Mouse (Mus musculus) macrophage (primary cell): Measurements from ENCODE around the gene Ltbp1. TPM values are rescaled to one million over a fixed set of nuclear protein-coding genes. Genes with fewer than 3 reads are reported as not detected.

Experiments
- H3K27ac ChIP-seq: fragments of 350-480 bp; formaldehyde crosslinking; 2 replicates; pipeline ENCODE4 v1.9.0; 2021
- H3K36me3 ChIP-seq: fragments of 350-480 bp; formaldehyde crosslinking; 2 replicates; pipeline ENCODE4 v1.9.0; 2021; ENCODE audit errors: inconsistent target
- H3K4me3 ChIP-seq: fragments of 350-480 bp; formaldehyde crosslinking; 2 replicates; pipeline ENCODE4 v1.9.0; 2021; ENCODE audit errors: inconsistent target
- H3K79me2 ChIP-seq: fragments of 350-480 bp; formaldehyde crosslinking; 2 replicates; pipeline ENCODE4 v1.9.0; 2021; ENCODE audit errors: inconsistent target
- WGBS: methylation state at CpG from one replicate; pipeline ENCODE4 v1.1.7; 2026; ENCODE audit warnings: inconsistent platforms; ENCODE audit not compliant: missing documents; 5-methylcytosine and 5-hydroxymethylcytosine counted together
- polyA plus RNA-seq: library from polyadenylated mRNA; stranded (reverse); fragments of 250-400 nt; gene quantifications from 3 replicates; pipeline ENCODE4 v1.2.4, GENCODE M21; 2018; ENCODE audit warnings: inconsistent platforms

The Ltbp1 gene
- polyA plus RNA-seq, 1 experiment from 2014 or later: 0.23 TPM

DNA sequence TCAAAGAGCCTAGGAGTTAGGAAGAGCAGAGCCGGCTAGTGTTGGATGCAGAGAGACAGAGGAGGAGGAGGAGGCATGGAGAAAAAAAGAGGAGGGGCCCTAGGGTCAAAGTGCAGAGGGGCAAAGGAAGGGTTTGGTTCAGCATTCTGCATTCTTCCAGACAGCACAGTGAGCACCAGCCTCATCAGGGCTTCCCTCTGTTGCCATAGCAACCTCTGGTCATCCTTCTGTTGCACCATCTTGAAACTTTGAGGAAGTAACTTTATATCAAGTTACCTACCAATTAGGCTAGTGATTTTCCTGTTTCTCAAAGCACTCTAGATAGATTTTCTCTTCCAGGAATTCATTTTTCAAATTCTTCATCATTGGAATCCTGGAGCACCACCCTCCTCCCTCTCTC is 18.3 kb upstream of the Ltbp1 start:
- no peaks in the 10 kb centered on the region for H3K79me2 ChIP-seq
- no peak overlapping the region for H3K4me3 ChIP-seq
- no peak overlapping the region for H3K27ac ChIP-seq
- no peaks in the 10 kb centered on the region for H3K36me3 ChIP-seq
- 80% methylated on average over 1 of the region's 1 CpGs for WGBS

DNA sequence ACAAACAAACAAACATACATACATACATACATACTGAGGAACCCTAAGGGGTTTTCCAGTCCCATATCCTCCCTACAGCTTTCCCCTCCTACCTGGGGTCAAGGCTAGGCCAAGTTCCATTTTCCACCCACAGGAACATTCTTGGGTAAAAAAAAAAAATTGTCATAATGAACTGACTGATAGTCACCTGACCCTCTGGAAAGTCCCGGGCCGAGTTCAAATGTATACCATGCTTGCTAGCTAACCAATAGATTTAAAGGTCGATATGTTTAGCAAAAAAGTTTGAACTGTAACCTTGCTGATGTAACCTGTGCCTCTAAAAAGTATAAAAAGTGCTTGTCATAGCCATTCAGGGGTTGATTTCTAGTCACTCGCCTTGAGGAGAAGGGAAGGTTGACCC is 15.7 kb upstream of the Ltbp1 start:
- Histone ChIP-seq H3K36me3 (no peaks in the 10 kb centered on the region), H3K27ac (no peak overlapping the region), H3K79me2 (no peaks in the 10 kb centered on the region), H3K4me3 (no peak overlapping the region)
- 93% methylated on average over 4 of the region's 4 CpGs for WGBS

DNA sequence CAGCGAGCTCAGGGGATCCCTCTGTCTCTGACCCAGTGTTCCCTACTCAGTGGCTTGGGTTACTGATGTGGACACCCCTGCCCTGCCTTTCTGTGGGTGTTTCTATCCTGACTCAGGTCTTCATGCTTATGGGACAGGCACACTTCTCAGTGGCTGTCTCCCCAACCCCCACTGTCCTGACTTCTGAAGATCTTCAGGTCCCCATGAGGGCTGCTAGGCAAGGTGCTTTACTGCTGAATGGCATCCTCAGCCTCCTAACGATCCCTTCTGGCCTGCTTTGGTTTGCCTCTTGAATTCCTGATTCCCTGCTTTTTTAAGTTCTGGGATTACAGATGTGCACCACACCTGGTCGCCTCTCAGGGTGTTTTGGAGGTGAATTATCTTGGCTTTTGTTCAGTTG is 14.8 kb upstream of the Ltbp1 start:
- WGBS: 88% methylated on average over 3 of the region's 3 CpGs
- Histone ChIP-seq H3K27ac (no peak overlapping the region), H3K36me3 (no peaks in the 10 kb centered on the region), H3K4me3 (no peak overlapping the region), H3K79me2 (no peaks in the 10 kb centered on the region)

DNA sequence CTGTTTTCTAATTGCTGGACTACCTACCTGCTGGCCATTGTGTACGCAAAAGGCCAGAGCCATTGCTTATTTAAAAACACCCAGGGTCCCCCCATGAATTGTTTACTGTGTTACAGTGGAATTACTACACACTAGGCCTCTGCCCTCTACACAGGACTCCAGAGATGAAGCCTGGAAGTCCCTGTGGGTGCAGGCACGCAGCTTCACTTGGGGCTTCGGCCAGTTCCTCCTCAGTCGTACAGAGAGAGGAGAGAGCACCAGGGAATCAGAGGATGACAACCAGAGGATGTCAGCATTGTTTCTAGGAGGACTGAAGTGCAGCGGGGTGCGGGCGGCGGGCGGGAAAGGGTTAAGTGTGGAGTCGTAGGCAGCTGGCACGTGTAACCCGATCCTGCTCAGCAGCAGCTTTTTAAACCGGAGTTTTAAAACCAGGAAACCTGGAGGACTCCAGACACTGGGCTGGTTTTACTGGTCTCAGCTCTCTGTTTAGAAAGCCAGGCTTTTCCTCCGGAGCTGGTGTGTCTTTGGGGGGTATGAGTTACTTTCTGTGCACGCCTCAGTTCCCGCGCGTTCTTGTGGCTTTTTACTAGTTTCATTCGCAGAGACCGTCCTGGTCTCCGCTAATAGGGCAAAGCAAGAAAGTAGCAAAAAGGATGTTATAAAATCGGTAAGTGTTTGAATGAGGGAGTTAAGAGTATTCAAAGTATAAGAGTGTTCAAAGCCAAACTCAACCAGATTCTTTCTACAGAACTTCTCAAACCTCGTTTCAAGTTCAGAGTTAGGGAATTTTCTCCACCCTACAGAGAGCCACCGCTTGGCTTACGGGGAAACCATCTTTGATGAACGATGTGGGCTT is 11.4 kb upstream of the Ltbp1 start:
- 12% methylated on average over 26 of the region's 26 CpGs for WGBS
- H3K36me3 ChIP-seq: no peaks in the 10 kb centered on the region
- no peaks in the 10 kb centered on the region for H3K79me2 ChIP-seq
- no peak overlapping the region for H3K4me3 ChIP-seq
- H3K27ac ChIP-seq: no peak overlapping the region

DNA sequence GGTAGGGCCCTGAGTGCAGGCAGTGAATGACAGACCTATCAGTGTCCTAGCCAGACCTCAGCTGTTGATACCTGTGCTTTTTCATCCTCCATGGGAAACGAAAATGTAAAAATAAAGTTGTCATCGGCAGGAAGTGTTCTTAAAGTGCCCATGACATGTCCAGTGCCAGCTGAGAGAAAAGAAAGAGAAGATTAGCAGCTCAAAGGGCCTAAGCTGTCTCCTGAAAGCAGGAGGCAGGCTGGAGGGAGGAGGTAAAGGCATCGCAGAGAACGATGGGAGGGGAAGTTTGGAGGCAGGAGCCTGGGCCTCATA is 10.8 kb upstream of the Ltbp1 start:
- H3K36me3 ChIP-seq: no peaks in the 10 kb centered on the region
- H3K4me3 ChIP-seq: no peak overlapping the region
- no peaks in the 10 kb centered on the region for H3K79me2 ChIP-seq
- no peak overlapping the region for H3K27ac ChIP-seq
- WGBS: 26% methylated on average over 4 of the region's 4 CpGs

DNA sequence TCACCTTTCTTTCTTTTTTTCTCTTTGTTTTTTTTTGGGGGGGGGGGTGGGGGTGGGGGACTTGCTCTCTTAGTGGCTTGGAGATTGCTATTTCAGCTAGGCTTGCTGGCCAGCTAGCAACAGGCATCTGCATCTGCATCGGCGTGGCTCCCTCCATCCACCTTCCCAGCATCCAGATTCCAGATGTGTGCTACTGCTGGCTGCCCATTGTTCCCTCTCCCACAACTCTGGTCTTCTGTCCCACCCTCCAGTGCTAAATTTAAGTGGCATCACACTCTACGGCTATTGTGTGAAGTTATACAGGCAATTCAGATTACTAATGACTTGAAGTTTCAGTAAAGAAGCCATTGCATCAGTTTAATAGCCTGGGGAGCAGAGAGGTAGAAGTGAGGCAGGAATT is 10.1 kb upstream of the Ltbp1 start:
- WGBS: 97% methylated on average over 3 of the region's 3 CpGs
- Histone ChIP-seq H3K4me3 (no peak overlapping the region), H3K27ac (no peak overlapping the region), H3K36me3 (no peaks in the 10 kb centered on the region), H3K79me2 (no peaks in the 10 kb centered on the region)

DNA sequence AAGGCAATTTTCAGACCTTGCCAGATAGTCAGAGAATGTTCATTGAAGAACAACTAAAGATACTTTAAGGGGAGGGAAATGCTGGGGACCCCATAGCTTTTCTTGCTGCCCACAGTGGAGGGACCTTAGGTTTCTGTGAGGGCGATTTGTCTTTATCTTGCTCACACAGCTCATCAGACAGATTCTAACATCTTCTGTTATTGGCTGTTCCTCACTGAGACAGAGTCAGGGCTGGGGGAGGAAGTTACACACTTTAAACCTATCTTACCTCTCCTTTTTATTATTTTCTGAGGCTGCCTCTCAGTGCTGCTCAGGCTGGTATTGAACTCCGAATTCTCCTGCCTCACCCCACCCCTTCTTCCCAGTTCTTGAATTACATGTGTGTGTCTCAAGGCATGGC is 5.3 kb upstream of the Ltbp1 start:
- 85% methylated on average over 2 of the region's 2 CpGs for WGBS
- Histone ChIP-seq H3K27ac (no peak overlapping the region), H3K36me3 (no peaks in the 10 kb centered on the region), H3K79me2 (no peaks in the 10 kb centered on the region), H3K4me3 (no peak overlapping the region)

DNA sequence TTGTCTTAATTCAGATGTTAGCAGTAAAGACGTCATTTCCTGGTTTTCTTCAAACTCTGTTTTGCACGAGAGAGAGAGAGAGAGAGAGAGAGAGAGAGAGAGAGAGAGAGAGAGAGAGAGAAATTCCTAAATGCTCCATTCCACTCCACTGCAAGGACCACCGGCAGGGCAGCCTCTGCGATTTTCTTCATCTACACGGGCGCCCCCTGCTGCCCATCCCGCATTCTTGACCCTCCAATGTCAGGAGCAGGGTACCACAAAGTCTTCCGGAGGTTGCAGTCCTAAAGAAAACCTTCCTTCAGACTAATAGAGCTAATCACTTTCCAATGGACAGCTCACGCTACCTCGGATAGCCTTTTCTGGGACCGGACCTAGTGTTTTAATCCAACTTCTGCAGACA is 548 bp upstream of the Ltbp1 start:
- WGBS: 0% methylated on average over 10 of the region's 11 CpGs
- H3K27ac ChIP-seq: no peak overlapping the region
- H3K36me3 ChIP-seq: no peaks in the 10 kb centered on the region
- H3K4me3 ChIP-seq: peak overlapping the region; percentile 15; the same call in 1 of the 2 replicates
- H3K79me2 ChIP-seq: no peaks in the 10 kb centered on the region

DNA sequence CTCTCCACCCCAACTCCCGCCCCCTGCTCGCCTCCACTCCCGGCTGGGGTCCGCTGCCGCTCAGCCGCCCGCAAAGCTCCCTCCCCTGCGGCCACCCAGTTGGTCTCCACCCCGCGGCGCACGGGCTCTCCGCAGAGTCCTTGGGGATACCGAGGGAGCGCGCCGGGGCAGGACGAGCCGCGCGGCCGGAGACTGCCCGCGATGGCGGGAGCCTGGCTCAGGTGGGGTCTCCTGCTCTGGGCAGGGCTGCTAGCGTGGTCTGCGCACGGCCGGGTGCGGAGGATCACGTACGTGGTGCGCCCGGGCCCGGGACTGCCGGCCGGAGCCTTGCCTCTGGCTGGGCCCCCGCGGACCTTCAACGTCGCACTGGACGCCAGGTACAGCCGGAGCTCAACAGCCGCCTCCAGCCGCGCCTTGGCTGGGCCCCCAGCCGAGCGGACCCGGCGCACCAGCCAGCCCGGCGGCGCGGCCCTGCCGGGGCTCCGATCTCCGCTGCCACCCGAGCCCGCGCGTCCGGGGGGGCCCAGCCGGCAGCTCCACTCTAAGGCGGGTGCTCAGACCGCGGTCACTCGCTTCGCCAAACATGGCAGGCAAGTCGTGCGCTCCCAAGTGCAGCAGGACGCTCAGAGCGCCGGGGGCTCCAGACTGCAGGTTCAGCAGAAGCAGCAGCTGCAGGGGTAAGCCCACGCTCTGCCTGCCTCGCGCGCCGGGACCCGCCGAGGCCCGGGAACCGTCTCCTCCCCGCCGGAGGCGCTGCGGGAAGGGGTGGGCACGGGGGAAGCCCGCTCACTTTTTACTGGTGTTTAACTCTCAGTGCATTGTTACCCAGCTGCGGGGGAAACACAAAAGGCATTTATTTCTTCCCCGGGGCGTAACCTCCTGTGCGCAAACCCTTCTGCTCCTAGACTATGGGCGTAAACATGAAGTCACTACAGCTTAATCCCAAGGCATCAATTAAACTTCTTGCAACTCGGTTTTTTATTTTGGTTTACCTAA is 615 bp downstream of the Ltbp1 start:
- no peaks in the 10 kb centered on the region for H3K79me2 ChIP-seq
- H3K36me3 ChIP-seq: no peaks in the 10 kb centered on the region
- H3K4me3 ChIP-seq: no peak overlapping the region
- no peak overlapping the region for H3K27ac ChIP-seq
- 2% methylated on average over 94 of the region's 94 CpGs for WGBS

DNA sequence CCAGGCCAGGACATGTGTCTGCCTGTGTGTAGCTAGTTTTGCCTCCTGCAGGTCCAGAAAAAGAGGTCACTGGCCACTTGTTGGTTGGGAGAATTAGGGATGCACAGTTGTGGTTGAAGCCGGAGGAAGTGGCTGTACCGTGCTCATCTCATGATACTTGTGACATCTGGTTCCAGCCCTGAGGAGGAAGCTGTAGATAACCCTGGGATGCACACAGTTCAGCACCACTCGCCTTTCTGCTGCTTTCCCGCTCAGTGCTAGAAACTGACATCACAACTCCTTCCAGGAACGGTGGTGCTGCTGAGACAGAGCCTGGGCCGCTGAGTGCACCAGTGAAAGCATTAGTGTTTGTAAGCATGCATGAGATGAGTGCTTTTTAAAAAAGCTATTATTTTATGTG is 5.6 kb downstream of the Ltbp1 start:
- no peak overlapping the region for H3K4me3 ChIP-seq
- WGBS: 65% methylated on average over 6 of the region's 6 CpGs

DNA sequence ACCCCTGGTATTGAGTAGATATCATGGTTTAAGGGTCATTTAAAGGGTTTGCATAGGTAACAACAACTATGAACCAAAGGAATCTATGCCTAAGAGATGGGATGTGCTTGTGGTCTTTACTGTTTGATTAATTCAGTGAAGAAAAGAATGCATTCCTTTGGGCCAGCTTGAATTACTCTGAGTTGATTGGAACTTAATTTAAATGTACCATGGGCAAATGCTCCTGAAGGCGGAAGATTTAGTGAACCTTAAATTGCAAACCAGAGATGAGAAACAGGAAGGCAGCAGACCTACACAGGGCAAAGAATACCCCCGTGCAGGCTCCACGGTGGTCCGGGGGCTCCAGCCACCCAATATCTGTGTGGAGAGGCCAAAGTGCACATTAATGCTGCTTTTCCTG is 7.8 kb downstream of the Ltbp1 start:
- H3K36me3 ChIP-seq: no peaks in the 10 kb centered on the region
- no peak overlapping the region for H3K4me3 ChIP-seq
- WGBS: 78% methylated on average over 4 of the region's 4 CpGs
- no peaks in the 10 kb centered on the region for H3K79me2 ChIP-seq
- H3K27ac ChIP-seq: no peak overlapping the region

More for the DNA sequence above, 5.6 kb downstream of the Ltbp1 start:
- no peaks in the 10 kb centered on the region for H3K79me2 ChIP-seq
- H3K36me3 ChIP-seq: no peaks in the 10 kb centered on the region
- H3K27ac ChIP-seq: no peak overlapping the region

DNA sequence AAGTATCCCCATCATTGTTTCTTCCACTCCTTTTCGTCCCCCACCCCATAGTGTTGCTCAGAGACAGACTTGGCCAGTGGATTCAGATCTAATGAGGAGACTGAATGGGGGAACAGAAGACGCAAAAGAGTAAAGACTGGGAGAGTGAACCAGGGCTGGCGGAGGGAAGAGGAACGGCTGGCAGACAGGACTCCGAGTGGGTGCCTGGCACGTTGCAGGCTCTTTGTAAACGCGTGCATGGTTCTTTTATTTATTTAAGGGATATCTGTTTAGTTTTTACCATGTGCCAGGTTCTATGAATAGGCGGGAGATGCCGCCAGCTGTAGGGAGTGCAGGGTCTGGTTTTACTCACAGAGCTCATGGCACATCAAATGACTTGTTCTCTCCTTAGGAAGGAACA is 8.5 kb downstream of the Ltbp1 start:
- Histone ChIP-seq H3K4me3 (no peak overlapping the region), H3K36me3 (no peaks in the 10 kb centered on the region), H3K79me2 (no peaks in the 10 kb centered on the region), H3K27ac (no peak overlapping the region)
- WGBS: 89% methylated on average over 10 of the region's 10 CpGs

DNA sequence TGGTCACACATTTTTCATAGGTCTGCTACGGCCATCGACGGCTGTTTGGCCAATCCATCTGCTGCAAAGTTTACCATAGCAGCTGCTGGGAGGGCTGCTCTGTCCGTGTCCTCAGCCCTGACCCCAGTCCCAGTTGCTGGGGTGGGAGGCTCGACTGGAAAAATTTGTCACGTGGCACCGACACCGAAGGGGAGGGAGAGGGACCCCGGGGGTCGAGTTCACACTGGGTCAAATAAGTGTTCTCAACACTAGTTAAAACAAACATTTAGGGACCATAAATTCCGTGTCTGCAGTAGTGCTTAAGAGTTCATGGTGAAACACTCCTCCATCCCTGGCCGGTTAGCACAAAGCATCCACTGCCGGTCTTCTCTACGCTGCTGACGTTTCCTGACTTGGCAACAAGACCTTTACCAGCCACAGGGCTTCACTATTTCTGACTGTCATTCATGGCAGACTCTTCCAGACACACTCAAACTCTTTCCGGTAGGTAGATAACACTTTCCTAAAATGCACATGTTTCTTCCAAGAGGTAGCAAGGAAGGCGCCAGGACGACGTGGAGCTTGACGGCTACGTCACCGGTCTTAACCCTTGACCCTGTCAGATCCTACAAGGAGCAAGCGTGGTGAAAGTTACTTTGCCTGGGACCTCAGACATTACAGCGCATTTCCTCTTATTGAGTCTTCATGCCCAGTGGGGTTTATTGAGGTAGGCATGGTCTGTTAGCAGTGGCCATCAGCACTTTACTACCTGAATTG is 9.4 kb downstream of the Ltbp1 start:
- WGBS: 81% methylated on average over 24 of the region's 24 CpGs
- Histone ChIP-seq H3K4me3 (no peak overlapping the region), H3K36me3 (no peaks in the 10 kb centered on the region), H3K79me2 (no peaks in the 10 kb centered on the region), H3K27ac (no peak overlapping the region)

DNA sequence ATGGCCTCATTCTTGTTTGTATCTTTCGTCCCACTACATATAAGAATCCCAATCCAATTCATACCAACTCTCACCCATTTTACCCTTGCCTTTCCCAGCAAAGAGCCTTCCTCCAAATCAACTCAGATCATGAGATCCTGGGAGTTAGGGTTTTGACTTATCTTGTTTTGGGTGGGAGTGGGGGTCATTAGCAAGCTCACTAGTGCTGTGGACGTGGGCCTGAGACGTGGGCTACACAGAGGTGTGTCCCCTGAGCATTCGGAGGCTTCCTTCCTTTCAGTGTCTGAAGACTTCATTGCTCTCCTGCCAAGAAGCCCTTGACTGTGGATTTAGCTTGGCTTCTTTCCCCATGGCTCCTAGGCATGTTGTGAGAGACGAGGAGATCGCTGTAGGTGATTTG is 10.2 kb downstream of the Ltbp1 start:
- WGBS: 90% methylated on average over 6 of the region's 6 CpGs
- Histone ChIP-seq H3K27ac (no peak overlapping the region), H3K4me3 (no peak overlapping the region), H3K79me2 (no peaks in the 10 kb centered on the region), H3K36me3 (no peaks in the 10 kb centered on the region)
